Mouse (Mus musculus): ENCODE results near the gene Hyls1. TPM values are rescaled to one million over a fixed set of nuclear protein-coding genes. Genes with fewer than 3 reads are reported as not detected.
"Not testable (repeated sequence)": the region's sequence is repeated elsewhere in the genome, so short reads cannot be mapped to it uniquely, and the experiment has no call there.

The Hyls1 gene
- polyA plus RNA-seq (2012; rRNA removed) = 13.4 and 14.5 TPM in 2 replicates

GRCm38 (mm10) chr9:35569571-35570534, at the start of gene Hyls1, which contains the start of gene Pate2:
TSS of gene Hyls1 (minus strand) at chr9:35570398.
TSS of gene Pate2 (plus strand) at chr9:35570284.
- peak; percentile 99 for DNase-seq (ENCODE audit: low read depth)
- peak; percentile 39; the same call in 1 of the 2 replicates for TF ChIP-seq CTCF (IDR thresholded peaks at IDR 0.05; ENCODE audit: borderline replicate concordance, extremely low read depth, insufficient read depth, insufficient read length)
- peak; percentile 42; the same call in 1 of the 2 replicates for TF ChIP-seq POLR2A (IDR thresholded peaks at IDR 0.05; ENCODE audit: borderline replicate concordance, extremely low read depth, insufficient read depth, insufficient read length, poor library complexity, severe bottlenecking)

- DNase-seq (ENCODE audit: low read depth) = not testable (repeated sequence)
Measured at GRCm38 (mm10) chr9:35616784-35617183, 46.6 kb upstream of the Hyls1 start.

GRCm38 (mm10) chr9:35614005-35614404, 43.8 kb upstream of the Hyls1 start:
- no peak for TF ChIP-seq POLR2A (IDR thresholded peaks at IDR 0.05; ENCODE audit: borderline replicate concordance, extremely low read depth, insufficient read depth, insufficient read length, poor library complexity, severe bottlenecking)
- TF ChIP-seq CTCF (IDR thresholded peaks at IDR 0.05; ENCODE audit: borderline replicate concordance, extremely low read depth, insufficient read depth, insufficient read length) = no peak
- no peak for DNase-seq (ENCODE audit: low read depth)

- TF ChIP-seq POLR2A (IDR thresholded peaks at IDR 0.05; ENCODE audit: borderline replicate concordance, extremely low read depth, insufficient read depth, insufficient read length, poor library complexity, severe bottlenecking) (no peak), CTCF (IDR thresholded peaks at IDR 0.05; ENCODE audit: borderline replicate concordance, extremely low read depth, insufficient read depth, insufficient read length) (no peak)
- no peak for DNase-seq (ENCODE audit: low read depth)
Measured at GRCm38 (mm10) chr9:35611841-35612240, 41.6 kb upstream of the Hyls1 start, which contains the start of gene Pate4. TSS of gene Pate4 (minus strand) at chr9:35611941.

- no peak for DNase-seq (ENCODE audit: low read depth)
- TF ChIP-seq POLR2A (IDR thresholded peaks at IDR 0.05; ENCODE audit: borderline replicate concordance, extremely low read depth, insufficient read depth, insufficient read length, poor library complexity, severe bottlenecking) (no peak), CTCF (IDR thresholded peaks at IDR 0.05; ENCODE audit: borderline replicate concordance, extremely low read depth, insufficient read depth, insufficient read length) (no peak)
Measured at GRCm38 (mm10) chr9:35607647-35608405, 37.6 kb upstream of the Hyls1 start.

- TF ChIP-seq POLR2A (IDR thresholded peaks at IDR 0.05; ENCODE audit: borderline replicate concordance, extremely low read depth, insufficient read depth, insufficient read length, poor library complexity, severe bottlenecking) (no peak), CTCF (IDR thresholded peaks at IDR 0.05; ENCODE audit: borderline replicate concordance, extremely low read depth, insufficient read depth, insufficient read length) (peak; percentile 53; the same call in 1 of the 2 replicates)
- peak; percentile 55 for DNase-seq (ENCODE audit: low read depth)
Measured at GRCm38 (mm10) chr9:35592903-35593302, 22.7 kb upstream of the Hyls1 start.

GRCm38 (mm10) chr9:35587674-35588073, 17.5 kb upstream of the Hyls1 start:
- TF ChIP-seq POLR2A (IDR thresholded peaks at IDR 0.05; ENCODE audit: borderline replicate concordance, extremely low read depth, insufficient read depth, insufficient read length, poor library complexity, severe bottlenecking) (no peak), CTCF (IDR thresholded peaks at IDR 0.05; ENCODE audit: borderline replicate concordance, extremely low read depth, insufficient read depth, insufficient read length) (no peak)
- no peak for DNase-seq (ENCODE audit: low read depth)

GRCm38 (mm10) chr9:35574416-35574815, 4.2 kb upstream of the Hyls1 start:
- no peak for DNase-seq (ENCODE audit: low read depth)
- TF ChIP-seq CTCF (IDR thresholded peaks at IDR 0.05; ENCODE audit: borderline replicate concordance, extremely low read depth, insufficient read depth, insufficient read length) (no peak), POLR2A (IDR thresholded peaks at IDR 0.05; ENCODE audit: borderline replicate concordance, extremely low read depth, insufficient read depth, insufficient read length, poor library complexity, severe bottlenecking) (no peak)

GRCm38 (mm10) chr9:35570663-35571062, 465 bp upstream of the Hyls1 start:
- TF ChIP-seq CTCF (IDR thresholded peaks at IDR 0.05; ENCODE audit: borderline replicate concordance, extremely low read depth, insufficient read depth, insufficient read length) = no peak
- TF ChIP-seq POLR2A (IDR thresholded peaks at IDR 0.05; ENCODE audit: borderline replicate concordance, extremely low read depth, insufficient read depth, insufficient read length, poor library complexity, severe bottlenecking) = no peak
- DNase-seq (ENCODE audit: low read depth) = no peak

GRCm38 (mm10) chr9:35567995-35568394, 2.2 kb downstream of the Hyls1 start:
- no peak for DNase-seq (ENCODE audit: low read depth)
- TF ChIP-seq POLR2A (IDR thresholded peaks at IDR 0.05; ENCODE audit: borderline replicate concordance, extremely low read depth, insufficient read depth, insufficient read length, poor library complexity, severe bottlenecking) (no peak), CTCF (IDR thresholded peaks at IDR 0.05; ENCODE audit: borderline replicate concordance, extremely low read depth, insufficient read depth, insufficient read length) (no peak)

- TF ChIP-seq POLR2A (IDR thresholded peaks at IDR 0.05; ENCODE audit: borderline replicate concordance, extremely low read depth, insufficient read depth, insufficient read length, poor library complexity, severe bottlenecking) (no peak), CTCF (IDR thresholded peaks at IDR 0.05; ENCODE audit: borderline replicate concordance, extremely low read depth, insufficient read depth, insufficient read length) (no peak)
- no peak for DNase-seq (ENCODE audit: low read depth)
Measured at GRCm38 (mm10) chr9:35564536-35565240, 5.5 kb downstream of the Hyls1 start.

All from brain, embryonic 14.5 days (tissue).